Mouse (Mus musculus) hindbrain, postnatal 0 days (tissue): ENCODE results near the gene Kmt2d. TPM values are rescaled to one million over a fixed set of nuclear protein-coding genes. Genes with fewer than 3 reads are reported as not detected.
"Not testable (repeated sequence)": the region's sequence is repeated elsewhere in the genome, so short reads cannot be mapped to it uniquely, and the experiment has no call there.

Experiments used
- ATAC-seq: fragments of 200-750 bp; cut with Nextera tagmentation; 2 replicates; pipeline ENCODE4 v1.8.0; 2017; ENCODE audit warnings: mild to moderate bottlenecking, moderate TSS enrichment, moderate library complexity
- DNase-seq: peaks from one replicate; pipeline ENCODE4 v3.0.0-alpha.2; 2015; ENCODE audit warnings: low spot score
- H3K27ac ChIP-seq: fragments of 300-500 bp; sonication (generic); 2 replicates; pipeline ENCODE4 v1.5.1; 2014; ENCODE audit warnings: mild to moderate bottlenecking
- H3K27me3 ChIP-seq: fragments of 300-500 bp; sonication (generic); 2 replicates; pipeline ENCODE4 v1.6.1; 2014; ENCODE audit warnings: low read length, mixed read lengths; ENCODE audit not compliant: insufficient read depth
- H3K36me3 ChIP-seq: fragments of 300-500 bp; sonication (generic); 2 replicates; pipeline ENCODE4 v1.6.1; 2014; ENCODE audit warnings: low read length, mixed read lengths; ENCODE audit not compliant: insufficient read depth
- H3K4me1 ChIP-seq: fragments of 300-500 bp; sonication (generic); 2 replicates; pipeline ENCODE4 v1.6.1; 2014; ENCODE audit warnings: antibody characterized with exemption, low read length, mixed read lengths; ENCODE audit not compliant: insufficient read depth
- H3K4me2 ChIP-seq: fragments of 300-500 bp; sonication (generic); 2 replicates; pipeline ENCODE4 v1.6.1; 2014; ENCODE audit warnings: low read depth, mild to moderate bottlenecking, low read length, moderate library complexity, mixed read lengths
- H3K4me3 ChIP-seq: fragments of 300-500 bp; sonication (generic); 2 replicates; pipeline ENCODE4 v1.5.1; 2014; ENCODE audit warnings: low read length
- H3K9ac ChIP-seq: fragments of 300-500 bp; sonication (generic); replicated peaks from 2 replicates; pipeline ENCODE4 v1.6.1; 2014; ENCODE audit warnings: mild to moderate bottlenecking, low read length, moderate library complexity, mixed read lengths
- H3K9me3 ChIP-seq: fragments of 300-500 bp; sonication (generic); 2 replicates; pipeline ENCODE4 v1.6.1; 2016; ENCODE audit warnings: low read length, mixed read lengths
- CTCF ChIP-seq: IDR thresholded peaks from 2 replicates; pipeline ENCODE4 v1.5.1; 2016; ENCODE audit warnings: antibody characterized with exemption, control low read depth, low read depth
- WGBS: fragments of 180-500 bp; shearing (Covaris S2); extraction: QIAGEN DNeasy Blood & Tissue Kit; methylation state at CpG from one replicate; pipeline ENCODE4 v1.1.7; 2014; 5-methylcytosine and 5-hydroxymethylcytosine counted together
- polyA plus RNA-seq: library from polyadenylated mRNA; unstranded; fragments of >200 nt; fragmentation: Nextera tagmentation; extraction: Ambion mirVana; gene quantifications from 2 replicates; pipeline ENCODE4 v1.2.1, GENCODE M21; 2015
- total RNA-seq: library from RNA; depleted of rRNA; stranded (reverse); fragments of >200 nt; gene quantifications from 2 replicates; pipeline ENCODE4 v1.2.3, GENCODE M21; 2014; rRNA removed

Gene Kmt2d
- total RNA-seq (27.7 and 37.8 TPM in 2 replicates), polyA plus RNA-seq (7.4 and 7.6 TPM in 2 replicates)

- no peaks in the 10 kb centered on the region for H3K27me3 ChIP-seq
- peak within 1 kb of the TSS; percentile 99 for H3K4me2 ChIP-seq
- peak within 1 kb of the TSS; percentile 99 for H3K9ac ChIP-seq
- H3K4me3 ChIP-seq: peak within 1 kb of the TSS; percentile 100
- TF ChIP-seq CTCF: no peak
- peaks cover 31% of the 10 kb centered on the region for H3K4me1 ChIP-seq
- ATAC-seq: peak; percentile 51
- peak within 1 kb of the TSS; percentile 100 for H3K27ac ChIP-seq
- WGBS: under 1% methylated on average over 84 of the region's 94 CpGs
- no peaks in the 10 kb centered on the region for H3K9me3 ChIP-seq
- DNase-seq: peak; percentile 63
- peaks cover under 1% of the 10 kb centered on the region; the same call in 1 of the 2 replicates for H3K36me3 ChIP-seq
Measured at GRCm38 (mm10) chr15:98871070-98871915, at the start of gene Kmt2d. TSS of gene Kmt2d (minus strand) at chr15:98871204.

- WGBS: 28% methylated on average over 8 of the region's 8 CpGs
- H3K27ac ChIP-seq: peak overlapping the region; percentile 95
- not testable (repeated sequence) for ATAC-seq
Measured at GRCm38 (mm10) chr15:98918499-98918895, 47.5 kb upstream of the Kmt2d start.

GRCm38 (mm10) chr15:98917538-98918498 lies 46.8 kb upstream of the Kmt2d start, which contains the start of gene Lmbr1l:
TSS of gene Lmbr1l (minus strand) at chr15:98918231.
- ATAC-seq: peak; percentile 99
- under 1% methylated on average over 76 of the region's 82 CpGs for WGBS
- H3K27me3 ChIP-seq: no peaks in the 10 kb centered on the region

More at GRCm38 (mm10) chr15:98918499-98918895, 47.5 kb upstream of the Kmt2d start:
- not testable (repeated sequence) for DNase-seq, H3K9me3 ChIP-seq, H3K27me3 ChIP-seq, H3K36me3 ChIP-seq, H3K4me1 ChIP-seq
- peak overlapping the region; percentile 93 for H3K4me3 ChIP-seq
- H3K9ac ChIP-seq: peak overlapping the region; percentile 47; the same call in 1 of the 2 replicates
- peak overlapping the region; percentile 86 for H3K4me2 ChIP-seq

GRCm38 (mm10) chr15:98917091-98917490 lies 46.1 kb upstream of the Kmt2d start:
- H3K27me3 ChIP-seq: no peaks in the 10 kb centered on the region
- H3K36me3 ChIP-seq: peaks cover 16% of the 10 kb centered on the region
- ATAC-seq: no peak
- H3K27ac ChIP-seq: peak overlapping the region; percentile 95
- peak overlapping the region; percentile 86 for H3K4me2 ChIP-seq
- peaks cover 9% of the 10 kb centered on the region for H3K4me1 ChIP-seq
- H3K4me3 ChIP-seq: peak overlapping the region; percentile 93
- peak overlapping the region; percentile 86 for H3K9ac ChIP-seq
- DNase-seq: no peak
- H3K9me3 ChIP-seq: no peaks in the 10 kb centered on the region
- under 1% methylated on average over 14 of the region's 14 CpGs for WGBS
- no peak for TF ChIP-seq CTCF

More at GRCm38 (mm10) chr15:98917538-98918498, 46.8 kb upstream of the Kmt2d start, which contains the start of gene Lmbr1l:
- H3K4me2 ChIP-seq: peak within 1 kb of the TSS; percentile 86
- no peaks in the 10 kb centered on the region for H3K9me3 ChIP-seq
- peak within 1 kb of the TSS; percentile 93 for H3K4me3 ChIP-seq
- H3K27ac ChIP-seq: peak within 1 kb of the TSS; percentile 95
- peaks cover 9% of the 10 kb centered on the region for H3K4me1 ChIP-seq
- peaks cover 8% of the 10 kb centered on the region; the same call in 1 of the 2 replicates for H3K36me3 ChIP-seq
- DNase-seq: peak; percentile 100
- TF ChIP-seq CTCF: 0 out of 2 replicates have a peak, but pooled peaks have one; percentile 9
- peak within 1 kb of the TSS; percentile 86 for H3K9ac ChIP-seq

GRCm38 (mm10) chr15:98916016-98916415 lies 45.0 kb upstream of the Kmt2d start:
- Histone ChIP-seq H3K4me1 (peaks cover 9% of the 10 kb centered on the region), H3K9ac (no peak overlapping the region), H3K4me2 (peak overlapping the region; percentile 86), H3K27ac (no peak overlapping the region), H3K36me3 (peaks cover 26% of the 10 kb centered on the region), H3K4me3 (no peak overlapping the region), H3K27me3 (no peaks in the 10 kb centered on the region), H3K9me3 (no peaks in the 10 kb centered on the region)
- whole genome bisulfite sequencing: 91% methylated on average over 4 of the region's 4 CpGs
- no peak for TF ChIP-seq CTCF
- ATAC-seq: no peak
- DNase-seq: no peak

- no peak for TF ChIP-seq CTCF
- H3K4me1 ChIP-seq: peaks cover 9% of the 10 kb centered on the region
- H3K9ac ChIP-seq: no peak overlapping the region
- H3K27me3 ChIP-seq: no peaks in the 10 kb centered on the region
- ATAC-seq (no peak), DNase-seq (no peak)
- no peak overlapping the region for H3K4me3 ChIP-seq
- peaks cover 32% of the 10 kb centered on the region for H3K36me3 ChIP-seq
- 89% methylated on average over 6 of the region's 6 CpGs for WGBS
- H3K27ac ChIP-seq: no peak overlapping the region
- no peaks in the 10 kb centered on the region for H3K9me3 ChIP-seq
- H3K4me2 ChIP-seq: no peak overlapping the region
Measured at GRCm38 (mm10) chr15:98914903-98915302, 43.9 kb upstream of the Kmt2d start.
